Mouse (Mus musculus): Measurements from ENCODE around the gene Olfr1175-ps.

Gene Olfr1175-ps

DNA sequence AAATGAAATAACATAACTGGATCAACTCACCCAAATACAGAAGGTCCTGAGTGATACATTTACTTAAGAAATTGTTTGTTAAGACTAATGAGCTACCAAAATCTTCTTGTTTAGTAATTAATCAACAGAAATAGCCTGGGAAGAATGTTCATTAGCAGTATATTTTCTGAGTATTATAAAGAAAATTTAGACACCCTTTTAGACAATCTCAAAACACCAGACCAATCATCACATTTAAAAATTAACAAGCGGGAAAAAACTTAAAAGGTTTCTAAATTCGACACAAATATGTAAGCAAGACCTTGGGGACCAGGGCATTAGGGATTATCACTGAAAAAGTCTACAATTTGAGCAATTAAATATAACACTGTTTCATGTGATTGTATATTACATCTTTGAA is at the start of gene Olfr1175-ps:
TSS of gene Olfr1175-ps (minus strand) at position 101 of the 400 bp plus-strand sequence.
- no peak for DNase-seq (ENCODE audit: low spot score in 2 of 2)

DNA sequence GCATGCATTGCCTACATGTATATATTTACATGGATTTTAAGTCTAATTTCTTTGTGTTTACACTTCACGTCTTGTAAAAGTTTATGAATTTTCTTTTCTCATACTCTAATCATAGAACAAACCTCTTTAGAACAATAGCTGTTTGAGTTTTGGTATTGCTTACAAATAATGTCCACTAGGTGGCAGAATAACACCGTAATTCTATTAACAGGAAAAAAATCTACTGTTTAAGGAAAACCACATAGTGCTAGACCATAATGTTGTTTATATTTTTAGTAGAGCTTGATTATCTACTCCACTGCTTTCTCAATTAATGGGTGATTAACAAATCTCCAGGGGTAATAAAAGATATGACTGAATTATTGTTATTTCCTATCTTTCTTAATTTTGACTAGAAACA is 29.3 kb upstream of the Olfr1175-ps start:
- no peak for DNase-seq (ENCODE audit: low spot score in 2 of 2)

DNA sequence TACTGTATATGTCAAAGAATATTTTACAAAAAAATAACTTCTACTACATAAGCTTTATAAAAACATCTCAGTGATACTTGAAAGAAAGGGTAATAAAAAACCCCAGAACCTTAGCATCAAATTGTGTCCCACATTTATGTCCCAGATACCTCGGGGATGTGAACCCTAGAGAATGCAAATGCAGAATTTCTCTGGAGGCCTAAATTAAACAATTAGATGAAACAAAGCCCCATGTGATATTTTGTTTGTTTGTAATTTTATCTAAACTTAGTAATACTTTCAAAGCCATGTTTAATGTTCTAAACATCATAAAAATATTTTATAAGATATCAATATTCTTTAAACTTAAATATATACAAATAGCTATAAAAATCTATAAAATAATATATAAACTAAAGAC is 19.4 kb upstream of the Olfr1175-ps start, which contains the start of gene Olfr1177-ps:
TSS of gene Olfr1177-ps (minus strand) at position 101 of the 400 bp plus-strand sequence.
- no peak for DNase-seq (ENCODE audit: low spot score in 2 of 2)

DNA sequence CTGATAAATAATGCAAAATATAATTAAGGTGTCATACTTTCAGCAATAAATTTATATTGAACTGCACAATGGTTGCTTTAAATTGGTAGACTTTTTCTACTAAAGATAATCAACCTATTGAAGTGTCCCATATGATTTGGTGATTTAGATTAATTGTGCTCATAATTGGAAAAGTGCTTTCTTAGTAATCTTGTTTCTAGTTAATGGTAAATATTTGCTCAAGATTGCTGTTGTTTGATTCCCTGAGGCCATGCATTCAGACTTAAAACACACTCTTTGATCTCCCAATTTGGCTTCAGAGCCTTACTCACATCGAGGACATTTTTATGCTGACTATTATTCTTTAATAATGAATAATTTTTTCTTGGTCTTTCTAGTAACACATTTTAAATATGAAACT is 9.4 kb upstream of the Olfr1175-ps start, which contains the start of gene Olfr1176:
TSS of gene Olfr1176 (plus strand) at position 301 of the 400 bp plus-strand sequence.
- DNase-seq (ENCODE audit: low spot score in 2 of 2): no peak

- DNase-seq (ENCODE audit: low spot score in 2 of 2): no peak
These were observed 12.0 kb downstream of the Olfr1175-ps start, which contains the start of gene Olfr1174-ps for GRCm38 (mm10) chr2:88315035-88315434. Olfr1174-ps (minus strand) TSS chr2:88315135.

- DNase-seq (ENCODE audit: low spot score in 2 of 2): no peak
These were observed 47.2 kb downstream of the Olfr1175-ps start, which contains the start of gene Olfr1173 for GRCm38 (mm10) chr2:88279775-88280174. Olfr1173 (minus strand) TSS chr2:88279875.
